7 mouse cellular contexts compared by ENCODE assay signal in genomic region chr7:55793952-55794603, GRCm38 (mm10). TPM values are rescaled to one million over a fixed set of nuclear protein-coding genes. Genes with fewer than 3 reads are reported as not detected.
A peak's percentile ranks its signal among the peaks of the same experiment; 100 is the strongest.
DNase-seq lines count a peak whose midpoint lies in the region; ATAC-seq and TF ChIP-seq lines count a peak whose summit lies in the region.

Tubgcp5 (plus strand) TSS chr7:55794154.

- peaks cover 35% of the 10 kb centered on the region for H3K36me3 ChIP-seq in embryonic facial prominence, embryonic 10.5 days (replicated peaks)
- H3K36me3 ChIP-seq in intestine, postnatal 0 days (ENCODE audit: control insufficient read depth, insufficient read depth), result peaks cover 24% of the 10 kb centered on the region
- peaks cover 29% of the 10 kb centered on the region for H3K36me3 ChIP-seq in midbrain, embryonic 12.5 days
- H3K36me3 ChIP-seq in small intestine, adult 2 months (ENCODE audit: control insufficient read depth, insufficient read depth, low read length), result peaks cover 18% of the 10 kb centered on the region

- H3K9ac ChIP-seq in intestine, postnatal 0 days (ENCODE audit: low read depth, low read length), result peak within 1 kb of the TSS; percentile 92
- peak within 1 kb of the TSS; percentile 88 for H3K9ac ChIP-seq in midbrain, embryonic 12.5 days (replicated peaks)

- TF ChIP-seq CTCF in intestine, postnatal 0 days (IDR thresholded peaks at IDR 0.05; ENCODE audit: low read depth), result no peak
- no peak for TF ChIP-seq CTCF in small intestine, adult 2 months (IDR thresholded peaks at IDR 0.05; ENCODE audit: extremely low read depth, insufficient read length, insufficient replicate concordance, low read depth, low read length)

- H3K27ac ChIP-seq in embryonic facial prominence, embryonic 10.5 days (replicated peaks), result peak within 1 kb of the TSS; percentile 94
- peak within 1 kb of the TSS; percentile 73 for H3K27ac ChIP-seq in intestine, postnatal 0 days (ENCODE audit: low read depth, low read length)
- H3K27ac ChIP-seq in midbrain, embryonic 12.5 days (replicated peaks), result peak within 1 kb of the TSS; percentile 78
- no peak within 1 kb of the TSS for H3K27ac ChIP-seq in small intestine, adult 2 months (ENCODE audit: insufficient read depth, low read depth, low read length)

- peak; percentile 100 for ATAC-seq in intestine, postnatal 0 days
- peak; percentile 99 for ATAC-seq in midbrain, embryonic 12.5 days (ENCODE audit: low FRiP score, low read depth)

- peak; percentile 98 for DNase-seq in adrenal gland, postnatal 10 days
- DNase-seq in embryonic facial prominence, embryonic 10.5 days (ENCODE audit: low spot score), result peak; percentile 98
- DNase-seq in gonadal fat pad, adult 2 months (ENCODE audit: low read depth), result peak; percentile 49
- DNase-seq in left cerebral cortex, postnatal 4 days, result peak; percentile 99

- intact Hi-C loops in left cerebral cortex, postnatal 4 days (cut with DNase I), result no loop called here

- peak within 1 kb of the TSS; percentile 81 for H3K4me2 ChIP-seq in intestine, postnatal 0 days (replicated peaks; ENCODE audit: low read depth)
- peak within 1 kb of the TSS; percentile 66 for H3K4me2 ChIP-seq in midbrain, embryonic 12.5 days (replicated peaks)

- peak within 1 kb of the TSS; percentile 85 for H3K4me3 ChIP-seq in embryonic facial prominence, embryonic 10.5 days
- peak within 1 kb of the TSS; percentile 79 for H3K4me3 ChIP-seq in intestine, postnatal 0 days (ENCODE audit: low read depth, low read length)
- H3K4me3 ChIP-seq in midbrain, embryonic 12.5 days, result peak within 1 kb of the TSS; percentile 81
- H3K4me3 ChIP-seq in small intestine, adult 2 months (ENCODE audit: low read depth, low read length), result peak within 1 kb of the TSS; percentile 86

- H3K4me1 ChIP-seq in embryonic facial prominence, embryonic 10.5 days, result peaks cover 16% of the 10 kb centered on the region
- H3K4me1 ChIP-seq in intestine, postnatal 0 days (replicated peaks; ENCODE audit: control insufficient read depth, insufficient read depth, low read length), result no peaks in the 10 kb centered on the region
- peaks cover 14% of the 10 kb centered on the region for H3K4me1 ChIP-seq in midbrain, embryonic 12.5 days
- peaks cover 2% of the 10 kb centered on the region; the same call in 1 of the 2 replicates for H3K4me1 ChIP-seq in small intestine, adult 2 months (ENCODE audit: control insufficient read depth, insufficient read depth, insufficient read length, low read length)

- no peaks in the 10 kb centered on the region for H3K27me3 ChIP-seq in embryonic facial prominence, embryonic 10.5 days (replicated peaks; ENCODE audit: low read depth, poor library complexity, severe bottlenecking)
- H3K27me3 ChIP-seq in intestine, postnatal 0 days (replicated peaks; ENCODE audit: control insufficient read depth, insufficient read depth, low read length), result no peaks in the 10 kb centered on the region
- no peaks in the 10 kb centered on the region for H3K27me3 ChIP-seq in midbrain, embryonic 12.5 days
- no peaks in the 10 kb centered on the region for H3K27me3 ChIP-seq in small intestine, adult 2 months (ENCODE audit: control insufficient read depth, insufficient read depth, low read length)

- WGBS in embryonic facial prominence, embryonic 10.5 days, result under 1% methylated on average over 51 of the region's 51 CpGs
- WGBS in intestine, postnatal 0 days, result under 1% methylated on average over 51 of the region's 51 CpGs
- WGBS in midbrain, embryonic 12.5 days, result under 1% methylated on average over 51 of the region's 51 CpGs
- WGBS in small intestine, adult 2 months, result under 1% methylated on average over 51 of the region's 51 CpGs

- peak; percentile 84 for TF ChIP-seq POLR2A in small intestine, adult 2 months (IDR thresholded peaks at IDR 0.05; ENCODE audit: low read depth, low read length)

- H3K9me3 ChIP-seq in embryonic facial prominence, embryonic 10.5 days, result no peaks in the 10 kb centered on the region
- no peaks in the 10 kb centered on the region for H3K9me3 ChIP-seq in intestine, postnatal 0 days (ENCODE audit: control insufficient read depth)
- H3K9me3 ChIP-seq in midbrain, embryonic 12.5 days, result no peaks in the 10 kb centered on the region

RNA-seq across cellular contexts. Expression of gene Tubgcp5, which starts in this region (rescaled TPM):
- total RNA-seq in adrenal gland, postnatal 10 days (2021), result 10 to 100 TPM; 20.2 to 24.5 TPM
- 32.6 and 35.5 TPM in 2 replicates for polyA plus RNA-seq in embryonic facial prominence, embryonic 10.5 days (2016; fragmentation: Nextera tagmentation; extraction: Ambion mirVana)
- 4.6 and 5.1 TPM in 2 replicates for polyA plus RNA-seq in gonadal fat pad, adult 2 months (2012; rRNA removed)
- polyA plus RNA-seq in intestine, postnatal 0 days (2015; fragmentation: Nextera tagmentation; extraction: Ambion mirVana), result 6.9 and 7.9 TPM in 2 replicates
- 10 to 100 TPM; 28.4 to 29.0 TPM for total RNA-seq in left cerebral cortex, postnatal 4 days (2021)
- 45.0 and 45.8 TPM in 2 replicates for polyA plus RNA-seq in midbrain, embryonic 12.5 days (2016; fragmentation: Nextera tagmentation; extraction: Ambion mirVana)
- 0.30 and 0.67 TPM in 2 replicates for polyA plus RNA-seq in small intestine, adult 2 months (2012; rRNA removed)

Comparison
In these comparisons a context has a peak if more than half of its experiments do, and no peak if none do; other contexts are left out.
1. DNase-seq: peak in every context shown above with its lines; median percentile 99 in left cerebral cortex, postnatal 4 days; 98 in adrenal gland, postnatal 10 days; 98 in embryonic facial prominence, embryonic 10.5 days; 49 in gonadal fat pad, adult 2 months.